Mouse (Mus musculus): ENCODE measurements around the gene Galnt6. TPM values are rescaled to one million over a fixed set of nuclear protein-coding genes. Genes with fewer than 3 reads are reported as not detected.

Gene Galnt6
- polyA plus RNA-seq (2012; rRNA removed; ENCODE audit: low replicate concordance) = 43.7 and 46.2 TPM in 2 replicates

DNA sequence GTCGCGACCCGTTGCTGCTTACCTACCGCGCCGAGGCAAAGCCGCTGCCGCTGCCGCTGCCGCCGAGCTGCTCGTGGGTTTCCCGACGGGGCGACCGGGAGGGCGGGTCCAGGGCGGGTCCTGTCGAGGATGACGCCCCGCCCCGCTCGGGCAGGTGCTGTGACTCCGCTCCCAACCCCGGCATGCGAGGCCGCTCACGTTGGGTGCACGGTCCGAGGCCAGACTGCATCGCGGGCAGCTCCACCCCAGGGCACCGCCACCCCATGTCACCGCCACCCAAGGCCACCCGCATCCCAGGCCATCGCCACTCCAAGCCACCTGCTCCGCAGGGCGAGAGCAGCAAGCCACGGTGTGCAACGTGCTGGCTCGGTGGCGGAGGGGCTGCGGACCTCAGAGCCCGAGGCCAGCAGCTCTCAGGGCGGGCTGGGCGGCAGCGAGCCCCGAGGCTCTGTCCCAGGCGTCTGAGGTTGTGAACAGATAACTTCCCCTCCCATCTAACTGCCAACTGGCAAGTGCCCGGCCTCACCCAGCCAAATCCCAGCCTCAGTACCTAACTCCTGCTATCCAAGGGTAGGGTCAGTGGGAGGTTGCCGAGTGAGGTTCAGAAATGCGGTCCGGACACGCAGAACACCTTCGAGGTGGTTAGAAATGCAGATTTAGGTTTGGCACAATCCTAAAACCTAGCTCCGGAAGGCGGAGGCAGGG, at the start of gene Galnt6:
Gene Galnt6 (minus strand): TSS at position 96 of the 705 bp plus-strand sequence.

DNA sequence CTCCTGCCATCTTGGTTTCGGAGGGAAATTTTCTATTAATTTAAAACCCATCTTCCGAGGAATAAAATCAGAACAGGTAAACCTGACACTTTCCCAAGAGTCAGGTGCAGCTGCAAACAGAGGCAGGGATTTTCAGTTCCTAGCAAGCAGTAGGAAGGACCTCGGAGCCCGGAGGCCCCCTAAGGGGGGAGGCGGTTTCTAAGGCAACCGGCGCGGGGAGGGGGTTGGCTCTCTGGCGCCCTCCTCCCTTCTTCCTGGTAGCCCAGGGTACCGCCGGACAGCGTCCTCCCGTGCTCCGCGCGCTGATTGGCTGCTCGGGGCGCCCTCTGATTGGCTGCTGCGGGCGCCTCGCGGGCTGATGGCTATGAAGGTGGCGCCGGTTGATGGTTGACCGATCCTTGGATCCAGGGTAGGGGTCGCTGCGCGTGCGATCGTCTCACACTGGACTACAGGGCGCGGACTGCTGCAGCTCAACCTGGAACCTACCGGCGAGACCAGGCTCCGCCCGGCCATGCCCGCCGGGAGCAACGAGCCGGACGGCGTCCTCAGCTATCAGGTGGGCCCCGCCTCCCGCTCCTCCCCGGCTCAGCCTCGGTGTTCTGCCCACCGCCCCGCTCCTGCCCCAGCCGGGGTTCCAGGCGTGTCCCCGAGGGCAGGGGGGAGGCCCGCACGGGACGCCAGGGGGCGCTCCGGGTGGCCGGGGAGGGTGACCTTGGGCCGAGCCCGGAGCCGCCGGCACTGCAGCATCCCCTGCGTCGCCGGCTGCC, 32.4 kb upstream of the Galnt6 start, which contains the start of gene Slc4a8:
Gene Slc4a8 (plus strand): TSS at position 329 of the 767 bp plus-strand sequence.

GRCm38 (mm10) chr15:100687430-100687971, 41.7 kb downstream of the Galnt6 start, which contains the start of gene Cela1:
TSS of gene Cela1 (minus strand) at chr15:100687921.

GRCm38 (mm10) chr15:100669337-100669736, 59.8 kb downstream of the Galnt6 start, which contains the start of gene Bin2:
TSS of gene Bin2 (minus strand) at chr15:100669553.

Other genes starting within 250 kb of the Galnt6 start
- 0.83 and 1.2 TPM in 2 replicates for gene Csrnp2, start 233.9 kb downstream of the Galnt6 start, polyA plus RNA-seq (2012; rRNA removed; ENCODE audit: low replicate concordance)
- 3.0 and 5.2 TPM in 2 replicates for gene Tfcp2, start 177.4 kb downstream of the Galnt6 start, polyA plus RNA-seq (2012; rRNA removed; ENCODE audit: low replicate concordance)
- gene Pou6f1, start 129.4 kb downstream of the Galnt6 start, polyA plus RNA-seq (2012; rRNA removed; ENCODE audit: low replicate concordance) = 5.4 and 7.8 TPM in 2 replicates
- gene Dazap2, start 114.0 kb downstream of the Galnt6 start, polyA plus RNA-seq (2012; rRNA removed; ENCODE audit: low replicate concordance) = 673 and 965 TPM in 2 replicates
- gene Smagp, start 92.4 kb downstream of the Galnt6 start, polyA plus RNA-seq (2012; rRNA removed; ENCODE audit: low replicate concordance) = 211 and 673 TPM in 2 replicates
- 4.1 and 7.8 TPM in 2 replicates for gene Bin2, start 59.8 kb downstream of the Galnt6 start, polyA plus RNA-seq (2012; rRNA removed; ENCODE audit: low replicate concordance)
- gene Cela1, start 41.5 kb downstream of the Galnt6 start, polyA plus RNA-seq (2012; rRNA removed; ENCODE audit: low replicate concordance) = 28.7 and 3,853 TPM in 2 replicates
- 0.38 and 0.72 TPM in 2 replicates for gene Slc4a8, start 32.4 kb upstream of the Galnt6 start, polyA plus RNA-seq (2012; rRNA removed; ENCODE audit: low replicate concordance)
- 0.05 and 0.07 TPM in 2 replicates for gene Scn8a, start 140.5 kb upstream of the Galnt6 start, polyA plus RNA-seq (2012; rRNA removed; ENCODE audit: low replicate concordance)

Measured in duodenum, adult 2 months (tissue).